Mouse (Mus musculus) stomach, embryonic 16.5 days (tissue): ENCODE measurements around the gene Fam76a. TPM values are rescaled to one million over a fixed set of nuclear protein-coding genes. Genes with fewer than 3 reads are reported as not detected.

ENCODE experiments used
- ATAC-seq: fragments of 200-750 bp; cut with Nextera tagmentation; 2 replicates; pipeline ENCODE4 v1.8.0; 2017; ENCODE audit warnings: moderate number of reproducible peaks, moderate TSS enrichment; ENCODE audit not compliant: insufficient read depth, low FRiP score
- H3K27ac ChIP-seq: fragments of 300-500 bp; sonication (generic); 2 replicates; pipeline ENCODE4 v1.5.1; 2014; ENCODE audit warnings: low read length
- H3K27me3 ChIP-seq: fragments of 300-500 bp; sonication (generic); 2 replicates; pipeline ENCODE4 v1.6.1; 2014; ENCODE audit warnings: low read length, control low read depth, mixed read lengths; ENCODE audit not compliant: control insufficient read depth, insufficient read depth
- H3K36me3 ChIP-seq: fragments of 300-500 bp; sonication (generic); 2 replicates; pipeline ENCODE4 v1.6.1; 2014; ENCODE audit warnings: low read length; ENCODE audit not compliant: control insufficient read depth, insufficient read depth
- H3K4me1 ChIP-seq: fragments of 300-500 bp; sonication (generic); 2 replicates; pipeline ENCODE4 v1.6.1; 2014; ENCODE audit warnings: low read length, control low read depth, mixed read lengths; ENCODE audit not compliant: control insufficient read depth, insufficient read depth
- H3K4me2 ChIP-seq: fragments of 300-500 bp; sonication (generic); 2 replicates; pipeline ENCODE4 v1.6.1; 2014; ENCODE audit warnings: low read depth, low read length, mixed read lengths
- H3K4me3 ChIP-seq: fragments of 300-500 bp; sonication (generic); replicated peaks from 2 replicates; pipeline ENCODE4 v1.5.1; 2014; ENCODE audit warnings: mild to moderate bottlenecking, low read length
- H3K9ac ChIP-seq: fragments of 300-500 bp; sonication (generic); 2 replicates; pipeline ENCODE4 v1.6.1; 2014; ENCODE audit warnings: low read length
- H3K9me3 ChIP-seq: fragments of 300-500 bp; sonication (generic); replicated peaks from 2 replicates; pipeline ENCODE4 v1.6.1; 2016; ENCODE audit warnings: low read length, control low read depth; ENCODE audit not compliant: control insufficient read depth
- WGBS: fragments of 180-500 bp; shearing (Covaris S2); extraction: QIAGEN DNeasy Blood & Tissue Kit; methylation state at CpG from one replicate; pipeline ENCODE4 v1.1.7; 2014; 5-methylcytosine and 5-hydroxymethylcytosine counted together
- polyA plus RNA-seq: library from polyadenylated mRNA; unstranded; fragments of >200 nt; fragmentation: Nextera tagmentation; extraction: Ambion mirVana; gene quantifications from 2 replicates; pipeline ENCODE4 v1.2.1, GENCODE M21; 2015

The Fam76a gene
- polyA plus RNA-seq, 1 experiment from 2014 or later: 34.0 TPM

DNA sequence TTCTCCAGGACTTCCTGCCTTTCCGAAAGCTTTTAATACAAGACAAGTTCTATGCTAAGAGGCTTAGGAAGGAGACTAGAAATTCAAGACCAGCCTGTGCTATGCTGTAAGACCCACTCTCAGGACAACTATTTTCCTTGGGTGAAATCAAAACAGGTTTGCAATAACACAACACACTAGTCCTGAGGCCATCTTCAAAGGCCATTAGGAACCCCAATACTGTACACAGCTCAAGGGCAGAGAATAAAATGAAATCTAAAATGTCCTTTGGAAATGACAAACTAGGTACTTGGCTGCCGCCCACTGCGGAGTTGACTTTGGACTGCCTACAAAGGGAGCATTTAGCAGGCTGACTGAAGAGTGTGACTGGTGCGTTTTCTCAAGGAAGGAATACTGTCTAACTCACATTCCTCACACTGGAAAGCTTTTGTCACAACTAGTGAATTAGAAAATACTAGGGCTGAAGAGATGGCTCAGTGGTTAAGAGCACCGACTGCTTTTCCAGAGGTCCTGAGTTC, 16.5 kb downstream of the Fam76a start:
- H3K4me3 ChIP-seq: no peak overlapping the region
- WGBS: 87% methylated on average over 5 of the region's 5 CpGs
- no peak overlapping the region for H3K27ac ChIP-seq
- H3K9me3 ChIP-seq: no peaks in the 10 kb centered on the region
- H3K4me2 ChIP-seq: no peak overlapping the region
- H3K4me1 ChIP-seq: no peaks in the 10 kb centered on the region
- no peak for ATAC-seq
- no peaks in the 10 kb centered on the region for H3K27me3 ChIP-seq
- H3K36me3 ChIP-seq: peaks cover 20% of the 10 kb centered on the region
- H3K9ac ChIP-seq: no peak overlapping the region

DNA sequence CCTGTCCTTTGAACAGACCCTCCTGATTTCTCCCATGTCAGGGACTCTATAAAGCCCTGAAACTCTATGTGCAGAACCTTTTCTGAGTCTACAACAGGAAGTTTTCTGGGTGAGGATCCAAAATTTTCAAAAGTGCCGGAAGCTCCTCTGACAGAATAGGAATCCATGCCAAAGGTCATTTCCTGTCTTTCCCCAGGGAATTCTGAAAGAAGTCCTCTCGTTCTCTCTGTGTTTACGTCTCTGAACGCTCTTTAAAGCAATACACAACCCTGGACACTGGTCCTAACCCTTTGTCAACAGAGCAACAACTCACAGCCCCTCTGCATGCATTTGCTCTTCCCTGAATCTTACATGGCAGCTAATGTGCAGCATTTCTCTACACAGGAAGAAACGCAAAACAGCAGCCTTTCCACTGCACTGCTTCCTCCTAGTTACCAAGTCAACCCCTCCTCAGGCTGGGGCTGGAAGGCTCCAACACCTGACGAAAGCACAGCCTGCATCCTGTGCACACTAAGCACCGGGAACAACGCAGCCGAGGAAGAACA, 17.5 kb downstream of the Fam76a start:
- no peak overlapping the region for H3K4me2 ChIP-seq
- WGBS: 50% methylated on average over 9 of the region's 9 CpGs

DNA sequence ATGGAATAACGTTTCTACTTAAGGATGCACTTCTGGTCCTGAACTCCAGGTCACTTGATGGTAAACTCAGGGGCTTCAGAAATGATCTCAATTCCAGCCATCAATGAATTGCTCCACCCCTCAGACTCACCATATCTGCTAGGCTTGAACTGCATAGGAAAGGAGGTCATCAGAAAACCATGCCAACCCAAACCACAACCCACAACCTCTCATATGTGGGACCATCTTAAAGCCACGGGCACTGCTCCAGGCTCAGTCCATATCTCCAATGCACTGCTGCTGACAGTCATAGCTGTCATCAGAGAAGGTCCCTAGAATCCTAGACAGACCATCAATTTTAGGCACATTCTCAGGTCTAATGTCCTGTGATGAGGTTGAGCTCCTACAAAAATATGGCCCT, 18.3 kb downstream of the Fam76a start:
- Histone ChIP-seq H3K9me3 (no peaks in the 10 kb centered on the region), H3K27ac (0 out of 2 replicates have a peak overlapping the region, but pooled peaks have one; percentile 12), H3K4me1 (no peaks in the 10 kb centered on the region), H3K4me3 (no peak overlapping the region), H3K4me2 (no peak overlapping the region), H3K27me3 (no peaks in the 10 kb centered on the region), H3K9ac (no peak overlapping the region), H3K36me3 (peaks cover 18% of the 10 kb centered on the region; the same call in 1 of the 2 replicates)
- ATAC-seq: no peak
- 77% methylated on average over 2 of the region's 2 CpGs for WGBS

More for the DNA sequence above, 17.5 kb downstream of the Fam76a start:
- Histone ChIP-seq H3K4me1 (no peaks in the 10 kb centered on the region), H3K4me3 (no peak overlapping the region), H3K9me3 (no peaks in the 10 kb centered on the region), H3K36me3 (peaks cover 18% of the 10 kb centered on the region; the same call in 1 of the 2 replicates), H3K27me3 (no peaks in the 10 kb centered on the region), H3K27ac (peak overlapping the region; percentile 12; the same call in 1 of the 2 replicates), H3K9ac (no peak overlapping the region)
- no peak for ATAC-seq

DNA sequence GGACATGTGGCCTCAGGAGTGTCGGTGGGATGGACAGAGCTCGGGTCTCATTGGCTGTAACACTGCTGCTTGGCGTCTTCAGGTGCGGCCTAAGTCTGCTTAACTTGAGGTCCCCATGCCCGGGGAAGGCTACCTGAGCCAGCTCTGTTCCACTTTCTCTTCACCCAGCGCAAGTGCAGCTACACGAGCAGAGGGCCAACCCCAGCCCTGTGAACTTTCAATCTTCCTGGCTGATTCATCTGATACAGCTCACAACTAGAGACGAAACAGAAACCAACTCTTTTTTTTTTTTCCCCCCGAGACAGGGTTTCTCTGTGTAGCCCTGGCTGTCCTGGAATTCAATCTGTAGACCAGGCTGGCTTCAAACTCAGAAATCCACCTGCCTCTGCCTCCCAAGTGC, 24.2 kb downstream of the Fam76a start:
- no peak overlapping the region for H3K4me2 ChIP-seq
- WGBS: 80% methylated on average over 9 of the region's 9 CpGs
- 0 out of 2 replicates have a peak, but pooled peaks cover 9% of the 10 kb centered on the region for H3K36me3 ChIP-seq
- no peak overlapping the region for H3K27ac ChIP-seq
- H3K4me3 ChIP-seq: no peak overlapping the region
- no peak overlapping the region for H3K9ac ChIP-seq
- no peaks in the 10 kb centered on the region for H3K4me1 ChIP-seq
- no peaks in the 10 kb centered on the region for H3K9me3 ChIP-seq
- no peaks in the 10 kb centered on the region for H3K27me3 ChIP-seq
- ATAC-seq: no peak

DNA sequence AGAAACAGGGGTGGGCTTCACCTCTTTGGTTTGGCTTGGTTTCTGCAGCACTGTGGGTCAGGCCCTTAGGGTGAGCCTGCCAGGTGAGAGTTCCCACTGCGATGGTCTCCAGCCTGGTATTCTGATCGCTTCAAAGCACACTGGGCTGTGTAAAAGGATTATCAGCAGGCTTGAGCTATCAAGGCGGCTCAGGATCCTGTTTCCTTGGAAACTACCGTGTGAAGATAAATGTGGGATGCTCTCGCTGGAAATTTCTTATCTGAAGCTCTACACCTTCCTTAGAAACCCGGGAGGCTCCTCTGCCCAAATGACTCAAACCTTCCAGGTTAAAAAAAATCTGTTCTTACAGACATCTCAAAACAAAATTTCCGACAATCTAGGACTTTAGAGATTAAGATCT, 28.0 kb downstream of the Fam76a start:
- H3K9me3 ChIP-seq: no peaks in the 10 kb centered on the region
- no peaks in the 10 kb centered on the region for H3K4me1 ChIP-seq
- H3K27me3 ChIP-seq: no peaks in the 10 kb centered on the region
- no peak overlapping the region for H3K4me2 ChIP-seq
- H3K9ac ChIP-seq: no peak overlapping the region
- no peak overlapping the region for H3K27ac ChIP-seq
- no peak for ATAC-seq
- H3K36me3 ChIP-seq: no peaks in the 10 kb centered on the region
- WGBS: 13% methylated on average over 7 of the region's 7 CpGs
- H3K4me3 ChIP-seq: no peak overlapping the region

DNA sequence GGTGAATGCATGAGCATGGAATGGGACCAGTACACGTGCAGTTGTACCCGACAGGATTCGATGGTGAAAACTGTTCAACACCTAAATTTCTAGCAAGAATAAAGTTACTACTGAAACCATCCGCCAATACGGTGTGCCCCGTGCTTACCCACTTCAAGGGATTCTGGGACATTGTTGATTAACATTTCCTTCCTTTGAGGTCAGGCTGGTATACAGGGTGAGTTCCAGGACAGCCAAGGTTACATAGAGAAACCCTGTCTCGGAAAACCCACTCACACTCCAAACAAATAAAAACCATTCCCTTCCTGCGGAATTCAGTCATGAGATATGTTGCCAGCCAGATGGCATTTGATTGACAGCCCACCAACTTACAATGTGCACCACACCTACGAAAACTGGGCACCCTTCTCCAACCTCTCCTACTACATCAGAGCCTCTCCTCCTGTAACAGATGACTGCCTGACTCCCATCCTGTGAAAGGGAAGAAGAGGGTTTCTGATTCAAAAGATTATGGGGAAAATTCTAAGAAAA, 37.4 kb downstream of the Fam76a start:
- no peaks in the 10 kb centered on the region for H3K36me3 ChIP-seq
- ATAC-seq: peak; percentile 11
- H3K4me3 ChIP-seq: peak overlapping the region; percentile 99
- no peaks in the 10 kb centered on the region for H3K27me3 ChIP-seq
- H3K4me2 ChIP-seq: peak overlapping the region; percentile 93
- peak overlapping the region; percentile 91 for H3K27ac ChIP-seq
- H3K4me1 ChIP-seq: peaks cover 7% of the 10 kb centered on the region
- H3K9me3 ChIP-seq: no peaks in the 10 kb centered on the region
- 4% methylated on average over 9 of the region's 9 CpGs for WGBS
- peak overlapping the region; percentile 98 for H3K9ac ChIP-seq

DNA sequence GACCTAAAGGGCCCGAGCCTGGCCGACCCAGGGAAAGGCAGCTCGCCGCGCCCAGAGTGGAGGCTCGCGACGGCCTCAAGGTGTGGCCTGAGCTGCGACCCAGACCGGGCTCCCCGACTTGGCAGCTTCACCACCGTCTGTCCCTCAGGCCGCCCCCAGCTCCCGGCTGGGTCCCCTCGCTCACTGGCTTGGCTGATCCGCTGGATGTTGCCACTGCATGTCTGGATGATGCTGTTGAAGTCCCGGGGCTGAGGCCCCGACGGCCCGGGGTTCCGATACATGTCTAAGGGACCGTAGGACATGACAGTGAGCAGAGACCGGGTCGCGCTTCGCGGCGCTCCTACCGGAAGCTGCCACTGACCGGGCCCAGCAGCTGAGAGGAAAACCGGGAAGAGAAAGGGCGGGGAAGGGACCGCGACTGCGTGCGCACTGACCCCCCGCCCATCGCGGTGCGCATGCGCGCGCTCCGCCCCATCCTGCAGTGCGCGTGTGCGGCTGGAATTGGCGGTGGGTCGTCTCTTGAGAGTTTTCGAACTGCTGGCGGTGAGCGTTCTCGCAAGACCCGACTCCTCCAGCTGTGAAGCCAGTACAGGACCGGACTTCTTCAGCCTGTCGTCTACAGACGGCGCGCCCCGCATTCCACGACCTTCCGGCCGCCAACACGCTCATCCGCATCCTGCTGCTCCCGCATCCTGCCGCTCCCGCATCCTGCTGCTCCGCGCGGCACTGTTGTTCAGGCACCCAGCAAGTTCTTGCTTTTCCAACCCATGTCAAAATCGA, 38.1 kb downstream of the Fam76a start, which contains the start of gene Stx12:
Gene Stx12, minus strand, starts transcription at position 446 of the 780 bp plus-strand sequence.
- H3K4me1 ChIP-seq: peaks cover 7% of the 10 kb centered on the region
- peak; percentile 95 for ATAC-seq
- WGBS: under 1% methylated on average over 72 of the region's 72 CpGs

DNA sequence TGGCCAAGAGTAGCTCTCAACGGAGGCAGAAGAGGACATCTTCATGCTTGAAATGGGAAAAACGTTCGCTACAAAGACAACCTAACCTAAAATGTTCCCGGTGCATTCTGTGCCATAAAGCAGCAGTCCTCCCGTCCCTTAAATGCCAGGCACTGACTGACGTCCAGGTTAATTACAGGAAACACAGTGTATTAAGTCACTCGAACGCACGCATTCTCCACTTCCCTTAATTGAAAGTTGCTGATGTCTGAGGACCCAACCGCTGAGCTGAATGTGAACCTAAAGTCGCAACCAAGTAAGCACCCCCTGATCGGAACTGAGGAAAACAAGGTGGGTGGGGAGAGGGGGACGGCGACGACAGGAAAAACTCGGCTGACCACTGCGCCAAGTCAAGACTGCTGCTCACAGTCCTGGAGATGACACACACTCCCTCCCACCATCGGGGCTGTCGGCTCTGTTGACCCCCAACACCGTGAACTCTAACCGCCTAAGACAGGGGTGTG, 38.7 kb downstream of the Fam76a start:
- peak overlapping the region; percentile 91 for H3K27ac ChIP-seq
- no peaks in the 10 kb centered on the region for H3K36me3 ChIP-seq
- peaks cover 7% of the 10 kb centered on the region for H3K4me1 ChIP-seq
- peak overlapping the region; percentile 99 for H3K4me3 ChIP-seq
- no peaks in the 10 kb centered on the region for H3K27me3 ChIP-seq
- H3K4me2 ChIP-seq: peak overlapping the region; percentile 93
- peak overlapping the region; percentile 98 for H3K9ac ChIP-seq
- H3K9me3 ChIP-seq: no peaks in the 10 kb centered on the region
- WGBS: under 1% methylated on average over 21 of the region's 21 CpGs
- 0 out of 2 replicates have a peak, but pooled peaks have one; percentile 6 for ATAC-seq

More for the DNA sequence above, 38.1 kb downstream of the Fam76a start, which contains the start of gene Stx12:
- Histone ChIP-seq H3K4me3 (peak within 1 kb of the TSS; percentile 99), H3K27me3 (no peaks in the 10 kb centered on the region), H3K9me3 (no peaks in the 10 kb centered on the region), H3K9ac (peak within 1 kb of the TSS; percentile 98), H3K4me2 (peak within 1 kb of the TSS; percentile 93), H3K36me3 (no peaks in the 10 kb centered on the region), H3K27ac (peak within 1 kb of the TSS; percentile 91)
